Mouse (Mus musculus): ENCODE results near the gene Zmat3. TPM values are rescaled to one million over a fixed set of nuclear protein-coding genes. Genes with fewer than 3 reads are reported as not detected.
A peak's percentile ranks its signal among the peaks of the same experiment; 100 is the strongest.

Zmat3 gene
- total RNA-seq (2017): 1.8 TPM in 2 replicates

- peak; percentile 83 for ATAC-seq (replicated peaks; ENCODE audit: low read depth, poor library complexity, severe bottlenecking)
These were observed at the start of gene Zmat3 for GRCm38 (mm10) chr3:32365546-32366245. Gene Zmat3, minus strand, starts transcription at chr3:32366014.

GRCm38 (mm10) chr3:32414381-32414780 is 48.6 kb upstream of the Zmat3 start:
- ATAC-seq (replicated peaks; ENCODE audit: low read depth, poor library complexity, severe bottlenecking): no peak

GRCm38 (mm10) chr3:32412502-32413044 is 46.8 kb upstream of the Zmat3 start:
- no peak for ATAC-seq (replicated peaks; ENCODE audit: low read depth, poor library complexity, severe bottlenecking)

- peak; percentile 68 for ATAC-seq (replicated peaks; ENCODE audit: low read depth, poor library complexity, severe bottlenecking)
These were observed 43.0 kb upstream of the Zmat3 start for GRCm38 (mm10) chr3:32408811-32409273.

- ATAC-seq (replicated peaks; ENCODE audit: low read depth, poor library complexity, severe bottlenecking): peak; percentile 41; the same call in 1 of the 2 replicates
These were observed 41.0 kb upstream of the Zmat3 start for GRCm38 (mm10) chr3:32406804-32407203.

- ATAC-seq (replicated peaks; ENCODE audit: low read depth, poor library complexity, severe bottlenecking): no peak
These were observed 39.9 kb upstream of the Zmat3 start for GRCm38 (mm10) chr3:32405699-32406098.

- no peak for ATAC-seq (replicated peaks; ENCODE audit: low read depth, poor library complexity, severe bottlenecking)
These were observed 37.4 kb upstream of the Zmat3 start for GRCm38 (mm10) chr3:32402990-32403885.

GRCm38 (mm10) chr3:32401591-32401990 is 35.8 kb upstream of the Zmat3 start:
- no peak for ATAC-seq (replicated peaks; ENCODE audit: low read depth, poor library complexity, severe bottlenecking)

GRCm38 (mm10) chr3:32399931-32400330 is 34.1 kb upstream of the Zmat3 start:
- ATAC-seq (replicated peaks; ENCODE audit: low read depth, poor library complexity, severe bottlenecking): no peak

- ATAC-seq (replicated peaks; ENCODE audit: low read depth, poor library complexity, severe bottlenecking): no peak
These were observed 33.6 kb upstream of the Zmat3 start for GRCm38 (mm10) chr3:32399381-32399780.

- ATAC-seq (replicated peaks; ENCODE audit: low read depth, poor library complexity, severe bottlenecking): no peak
These were observed 32.8 kb upstream of the Zmat3 start for GRCm38 (mm10) chr3:32398623-32399022.

GRCm38 (mm10) chr3:32398175-32398538 is 32.3 kb upstream of the Zmat3 start:
- no peak for ATAC-seq (replicated peaks; ENCODE audit: low read depth, poor library complexity, severe bottlenecking)

GRCm38 (mm10) chr3:32397461-32398174 is 31.8 kb upstream of the Zmat3 start, which contains the start of gene Pik3ca:
Gene Pik3ca, plus strand, starts transcription at chr3:32397671.
- ATAC-seq (replicated peaks; ENCODE audit: low read depth, poor library complexity, severe bottlenecking): peak; percentile 12

GRCm38 (mm10) chr3:32396794-32397460 is 31.1 kb upstream of the Zmat3 start:
- peak; percentile 92 for ATAC-seq (replicated peaks; ENCODE audit: low read depth, poor library complexity, severe bottlenecking)

- ATAC-seq (replicated peaks; ENCODE audit: low read depth, poor library complexity, severe bottlenecking): peak; percentile 7
These were observed 30.1 kb upstream of the Zmat3 start for GRCm38 (mm10) chr3:32395771-32396551.

- no peak for ATAC-seq (replicated peaks; ENCODE audit: low read depth, poor library complexity, severe bottlenecking)
These were observed 28.2 kb upstream of the Zmat3 start for GRCm38 (mm10) chr3:32393986-32394385.

- no peak for ATAC-seq (replicated peaks; ENCODE audit: low read depth, poor library complexity, severe bottlenecking)
These were observed 27.0 kb upstream of the Zmat3 start for GRCm38 (mm10) chr3:32392841-32393240.

- ATAC-seq (replicated peaks; ENCODE audit: low read depth, poor library complexity, severe bottlenecking): no peak
These were observed 15.7 kb upstream of the Zmat3 start for GRCm38 (mm10) chr3:32381556-32381955.

GRCm38 (mm10) chr3:32379891-32380290 is 14.1 kb upstream of the Zmat3 start:
- ATAC-seq (replicated peaks; ENCODE audit: low read depth, poor library complexity, severe bottlenecking): peak; percentile 90

Measured in common myeloid progenitor, adult 5-6 weeks (primary cell).